In the genomic region with DNA sequence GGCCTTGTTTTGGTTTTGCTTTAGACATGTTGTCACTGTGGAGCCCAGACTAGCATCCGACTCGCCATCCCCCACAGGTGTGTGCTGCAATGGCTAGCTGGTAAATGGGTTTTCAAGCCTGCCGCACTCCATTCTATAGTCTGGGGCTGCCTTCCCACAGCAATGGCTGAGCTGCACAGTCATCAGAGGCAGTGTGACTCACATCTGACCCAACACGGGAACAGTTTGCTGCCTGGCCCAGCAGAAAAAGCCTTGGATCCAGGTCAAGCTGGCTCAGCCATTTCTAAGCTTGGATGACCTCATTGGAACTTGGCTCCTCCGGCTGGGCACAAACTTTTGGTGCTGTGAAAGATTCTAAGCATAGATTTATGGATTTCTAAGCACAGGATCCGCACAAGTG, we compare ENCODE assay signal across 9 mouse cellular contexts.
DNase-seq lines count a peak whose midpoint lies in the region; ATAC-seq and TF ChIP-seq lines count a peak whose summit lies in the region.
"Had no signal": no experiment of that assay in that cellular context is flagged by ENCODE, and none has a peak within 500 bp of the region (broad histone marks: within the 10 kb centered on the region; RNA-seq: fewer than 3 reads in every experiment).

No protein-coding gene starts in this region.

- no peak overlapping the region for H3K4me3 ChIP-seq in forebrain, postnatal 0 days (ENCODE audit: low read depth, low read length)
- no peak overlapping the region for H3K4me3 ChIP-seq in forebrain, embryonic 10.5 days
- no peak overlapping the region for H3K4me3 ChIP-seq in intestine, embryonic 16.5 days (ENCODE audit: low read length)
- no peak overlapping the region for H3K4me3 ChIP-seq in hindbrain, embryonic 13.5 days
- H3K4me3 ChIP-seq: forebrain, embryonic 12.5 days had no signal

- H3K9me3 ChIP-seq in forebrain, postnatal 0 days (ENCODE audit: low read length) = no peaks in the 10 kb centered on the region
- H3K9me3 ChIP-seq in forebrain, embryonic 10.5 days = no peaks in the 10 kb centered on the region
- H3K9me3 ChIP-seq in intestine, embryonic 16.5 days (ENCODE audit: control insufficient read depth, low read length) = no peaks in the 10 kb centered on the region
- H3K9me3 ChIP-seq in hindbrain, embryonic 13.5 days = no peaks in the 10 kb centered on the region
- H3K9me3 ChIP-seq: forebrain, embryonic 12.5 days had no signal

- 0 out of 2 replicates have a peak, but pooled peaks cover 3% of the 10 kb centered on the region for H3K4me1 ChIP-seq in forebrain, postnatal 0 days (ENCODE audit: insufficient read depth)
- no peaks in the 10 kb centered on the region for H3K4me1 ChIP-seq in forebrain, embryonic 10.5 days
- H3K4me1 ChIP-seq in intestine, embryonic 16.5 days (ENCODE audit: control insufficient read depth, insufficient read depth, low read length) = no peaks in the 10 kb centered on the region
- H3K4me1 ChIP-seq in hindbrain, embryonic 13.5 days (replicated peaks) = no peaks in the 10 kb centered on the region
- H3K4me1 ChIP-seq: forebrain, embryonic 12.5 days had no signal

- no peak overlapping the region for H3K4me2 ChIP-seq in forebrain, postnatal 0 days (ENCODE audit: low read depth)
- H3K4me2 ChIP-seq in intestine, embryonic 16.5 days (ENCODE audit: low read depth, low read length) = no peak overlapping the region
- H3K4me2 ChIP-seq in hindbrain, embryonic 13.5 days = no peak overlapping the region
- H3K4me2 ChIP-seq: forebrain, embryonic 12.5 days had no signal

- intact Hi-C loops in heart, postnatal 14 days (cut with DNase I) = no loop called here

- no peaks in the 10 kb centered on the region for H3K27me3 ChIP-seq in forebrain, postnatal 0 days (ENCODE audit: insufficient read depth, low read length)
- H3K27me3 ChIP-seq in forebrain, embryonic 10.5 days (ENCODE audit: poor library complexity, severe bottlenecking) = no peaks in the 10 kb centered on the region
- no peaks in the 10 kb centered on the region for H3K27me3 ChIP-seq in intestine, embryonic 16.5 days (replicated peaks; ENCODE audit: control insufficient read depth, insufficient read depth, low read length)
- no peaks in the 10 kb centered on the region for H3K27me3 ChIP-seq in hindbrain, embryonic 13.5 days
- H3K27me3 ChIP-seq: forebrain, embryonic 12.5 days had no signal

- no peak overlapping the region for H3K27ac ChIP-seq in forebrain, postnatal 0 days (ENCODE audit: low read depth, low read length)
- no peak overlapping the region for H3K27ac ChIP-seq in forebrain, embryonic 10.5 days
- no peak overlapping the region for H3K27ac ChIP-seq in intestine, embryonic 16.5 days (ENCODE audit: low read length)
- H3K27ac ChIP-seq in hindbrain, embryonic 13.5 days = no peak overlapping the region
- H3K27ac ChIP-seq: forebrain, embryonic 12.5 days had no signal

- DNase-seq in forebrain, postnatal 0 days = no peak
- no peak for DNase-seq in forebrain, embryonic 10.5 days (ENCODE audit: extremely low spot score, low spot score)
- peak; percentile 33 for DNase-seq in urinary bladder, postnatal 25 days (ENCODE audit: low spot score)
- no peak for DNase-seq in urinary bladder, postnatal 4 days (ENCODE audit: low spot score in 2 of 2)
- peak; percentile 36 to 63 for DNase-seq in heart, postnatal 14 days
- DNase-seq in T-cell, adult 2 months (ENCODE audit: low spot score) = no peak

- TF ChIP-seq CTCF in forebrain, postnatal 0 days (IDR thresholded peaks at IDR 0.05; ENCODE audit: low read depth) = no peak

- no peak overlapping the region for H3K9ac ChIP-seq in forebrain, postnatal 0 days
- H3K9ac ChIP-seq in intestine, embryonic 16.5 days (ENCODE audit: low read depth, low read length) = no peak overlapping the region
- no peak overlapping the region for H3K9ac ChIP-seq in hindbrain, embryonic 13.5 days
- H3K9ac ChIP-seq: forebrain, embryonic 12.5 days had no signal

- WGBS in forebrain, postnatal 0 days = 68% methylated on average over 6 of the region's 6 CpGs
- 89% methylated on average over 6 of the region's 6 CpGs for WGBS in forebrain, embryonic 10.5 days
- 69% methylated on average over 6 of the region's 6 CpGs for WGBS in intestine, embryonic 16.5 days
- WGBS in hindbrain, embryonic 13.5 days = 90% methylated on average over 6 of the region's 6 CpGs

- no peaks in the 10 kb centered on the region; the same call in 1 of the 2 replicates for H3K36me3 ChIP-seq in forebrain, postnatal 0 days (ENCODE audit: insufficient read depth)
- H3K36me3 ChIP-seq in forebrain, embryonic 10.5 days (replicated peaks) = no peaks in the 10 kb centered on the region
- no peaks in the 10 kb centered on the region for H3K36me3 ChIP-seq in intestine, embryonic 16.5 days (ENCODE audit: control insufficient read depth, insufficient read depth, low read length)
- peaks cover 7% of the 10 kb centered on the region; the same call in 1 of the 2 replicates for H3K36me3 ChIP-seq in hindbrain, embryonic 13.5 days
- H3K36me3 ChIP-seq: forebrain, embryonic 12.5 days had no signal

- ATAC-seq in forebrain, postnatal 0 days = peak; percentile 25; the same call in 1 of the 2 replicates
- no peak for ATAC-seq in intestine, embryonic 16.5 days
- ATAC-seq in hindbrain, embryonic 13.5 days (ENCODE audit: low FRiP score) = no peak

Comparison
In these comparisons a context has a peak if more than half of its experiments do, and no peak if none do; other contexts are left out.
1. DNase-seq: peak in urinary bladder, postnatal 25 days (single experiment) and heart, postnatal 14 days (2 of 2); none in forebrain, postnatal 0 days (single experiment), forebrain, embryonic 10.5 days (single experiment), urinary bladder, postnatal 4 days (0 of 2) and T-cell, adult 2 months (single experiment).